Mouse (Mus musculus): ENCODE measurements around the gene Arap1.

The Arap1 gene

GRCm38 (mm10) chr7:101347767-101348270 is at the start of gene Arap1:
Gene Arap1, plus strand, starts transcription at chr7:101348067.
- peak; percentile 74 for DNase-seq (ENCODE audit: low spot score)

- DNase-seq (ENCODE audit: low spot score): no peak
Measured at GRCm38 (mm10) chr7:101298375-101298774, 49.5 kb upstream of the Arap1 start.

GRCm38 (mm10) chr7:101301361-101301880 is 46.4 kb upstream of the Arap1 start:
- DNase-seq (ENCODE audit: low spot score): peak; percentile 66

DNA sequence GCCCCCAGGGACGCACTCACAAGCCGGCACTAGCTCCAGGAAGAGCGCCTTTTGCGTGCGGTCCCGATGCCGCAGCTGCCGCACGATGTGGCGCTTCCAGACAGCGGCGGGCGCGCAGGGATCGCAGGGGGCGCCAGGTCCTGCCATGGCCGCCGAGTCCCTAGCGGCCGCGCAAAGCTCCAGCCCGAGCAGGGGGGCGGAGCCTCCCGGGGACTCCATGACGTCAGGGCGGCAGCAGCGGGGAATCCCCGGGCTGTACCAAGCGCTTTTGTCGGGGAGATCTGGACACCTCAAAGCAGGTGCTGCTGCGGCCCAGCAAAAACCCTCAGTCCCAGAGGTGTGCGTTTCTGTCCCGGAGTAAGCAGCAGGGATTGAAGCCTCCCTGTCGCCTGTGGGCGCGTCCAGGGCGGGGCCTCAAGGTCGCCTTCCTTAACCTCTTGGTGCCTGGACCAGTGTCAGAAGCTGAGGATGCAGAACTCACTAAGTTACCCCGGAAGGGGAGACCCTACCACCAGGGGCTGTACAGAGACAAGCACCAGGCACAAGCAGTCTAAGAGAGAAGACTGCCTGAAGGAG is 45.9 kb upstream of the Arap1 start, which contains the start of gene Atg16l2:
TSS of gene Atg16l2 (minus strand) at position 371 of the 576 bp plus-strand sequence.
- DNase-seq (ENCODE audit: low spot score): peak; percentile 91

DNA sequence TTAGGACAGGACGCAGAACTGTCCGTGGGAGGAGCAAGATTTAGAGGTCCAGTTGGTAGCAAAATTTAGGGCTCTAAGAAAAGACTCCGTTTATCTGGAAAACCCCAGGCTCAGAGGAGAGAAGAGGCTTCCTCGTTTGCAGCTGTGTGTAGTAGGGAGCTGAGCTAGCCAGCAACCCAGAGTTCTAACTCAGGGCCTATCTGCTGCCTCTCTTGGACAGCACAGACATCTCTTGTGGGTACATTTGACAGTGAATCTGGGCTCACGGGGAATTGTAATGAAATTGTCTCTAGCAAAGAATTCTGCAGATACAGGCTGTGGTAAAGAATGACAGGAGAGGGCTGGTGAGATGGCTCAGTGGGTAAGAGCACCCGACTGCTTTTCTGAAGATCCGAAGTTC is 45.2 kb upstream of the Arap1 start:
- no peak for DNase-seq (ENCODE audit: low spot score)

DNA sequence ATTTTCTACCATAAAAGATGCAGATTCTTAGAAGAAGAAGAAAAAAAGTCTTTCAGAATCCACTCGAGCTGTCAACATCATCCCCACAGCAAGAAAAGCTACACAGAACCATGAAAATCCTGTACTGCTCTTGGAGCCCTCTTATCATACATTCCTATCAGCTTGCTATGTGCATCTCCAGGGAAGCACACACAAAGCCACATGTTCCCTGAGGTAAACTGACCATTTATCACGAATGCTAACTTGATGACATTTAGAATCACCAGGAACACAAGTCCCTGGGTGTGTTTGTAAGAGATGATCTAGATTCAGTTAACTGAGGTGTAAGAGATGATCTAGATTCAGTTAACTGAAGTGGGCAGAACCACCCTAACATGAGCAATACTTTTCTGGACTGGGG is 41.0 kb upstream of the Arap1 start:
- DNase-seq (ENCODE audit: low spot score): no peak

GRCm38 (mm10) chr7:101309985-101310326 is 37.9 kb upstream of the Arap1 start:
- no peak for DNase-seq (ENCODE audit: low spot score)

DNA sequence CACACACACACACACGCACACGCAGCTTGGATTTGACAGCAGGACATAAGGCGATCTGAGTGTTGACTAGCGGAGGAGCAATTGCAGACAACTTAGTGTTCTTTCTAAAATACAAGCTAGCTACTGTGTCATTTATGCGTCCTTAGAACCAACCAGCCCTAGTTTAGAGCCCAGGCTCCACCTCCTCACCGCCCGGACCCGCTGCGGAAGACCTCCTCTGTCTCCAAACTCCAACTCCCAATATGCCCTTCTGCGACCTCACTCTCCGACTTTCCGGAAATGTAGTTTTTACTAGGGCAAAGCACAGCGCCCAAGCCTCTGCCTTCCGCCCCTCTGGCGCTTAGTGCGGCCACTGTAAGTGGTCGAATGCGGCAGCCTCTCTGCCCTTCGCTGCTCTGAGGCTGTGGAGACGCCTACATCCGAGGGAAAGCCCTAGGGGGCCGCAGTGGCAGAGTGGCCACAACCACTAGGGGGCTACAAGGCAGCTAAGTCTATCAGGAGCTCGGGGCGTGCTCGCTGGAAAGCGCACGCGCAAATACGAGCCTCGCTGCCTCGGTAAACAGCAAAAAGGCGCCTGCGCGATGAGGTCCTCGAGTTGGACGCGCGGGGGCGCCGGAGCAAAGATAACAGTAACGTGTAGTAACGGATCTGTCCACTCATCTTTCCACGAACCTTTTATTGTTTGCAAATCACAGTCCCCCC is 37.4 kb upstream of the Arap1 start:
- peak; percentile 97 for DNase-seq (ENCODE audit: low spot score)

GRCm38 (mm10) chr7:101311061-101311460 is 36.8 kb upstream of the Arap1 start:
- DNase-seq (ENCODE audit: low spot score): no peak

DNA sequence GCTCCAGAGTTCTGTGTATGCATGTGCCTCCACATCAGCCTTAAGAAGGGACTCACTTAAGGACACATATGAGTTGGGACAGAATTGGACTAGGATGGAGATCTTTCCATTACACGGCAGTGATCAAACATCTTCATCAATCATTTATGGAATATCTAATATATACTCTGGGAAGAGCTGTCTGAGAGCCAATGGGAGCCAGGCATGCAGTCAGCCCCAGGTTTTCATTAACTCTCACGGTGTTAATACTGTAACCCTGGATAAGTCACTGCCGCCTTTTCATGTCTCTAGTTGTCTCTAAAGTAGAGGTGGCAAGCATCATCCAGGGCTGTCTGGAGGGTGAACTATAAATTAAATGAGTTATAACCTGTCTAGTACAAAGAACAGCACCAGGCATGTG is 34.8 kb upstream of the Arap1 start:
- no peak for DNase-seq (ENCODE audit: low spot score)

DNA sequence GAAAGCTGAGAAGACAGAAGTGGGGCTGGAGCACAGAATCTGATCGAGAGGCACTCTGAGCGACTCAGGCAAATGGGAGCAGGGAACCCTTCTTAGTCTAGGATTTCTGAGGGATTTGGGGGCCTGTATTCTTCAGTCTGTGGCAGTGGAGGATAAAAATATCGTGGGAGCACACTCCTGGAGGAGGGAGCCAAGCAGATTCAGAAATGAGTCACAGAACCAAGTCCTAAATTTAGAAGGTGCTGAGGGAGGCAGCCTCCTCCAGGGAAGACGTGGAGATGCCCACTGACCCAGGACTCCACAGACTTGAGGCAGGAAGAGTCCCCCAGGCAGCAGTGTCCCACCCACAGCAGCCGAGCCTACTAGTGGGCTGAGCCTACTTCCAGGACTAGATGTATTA is 33.5 kb upstream of the Arap1 start:
- no peak for DNase-seq (ENCODE audit: low spot score)

- DNase-seq (ENCODE audit: low spot score): no peak
Measured at GRCm38 (mm10) chr7:101315699-101316098, 32.2 kb upstream of the Arap1 start.

GRCm38 (mm10) chr7:101316591-101317001 is 31.3 kb upstream of the Arap1 start:
- no peak for DNase-seq (ENCODE audit: low spot score)

DNA sequence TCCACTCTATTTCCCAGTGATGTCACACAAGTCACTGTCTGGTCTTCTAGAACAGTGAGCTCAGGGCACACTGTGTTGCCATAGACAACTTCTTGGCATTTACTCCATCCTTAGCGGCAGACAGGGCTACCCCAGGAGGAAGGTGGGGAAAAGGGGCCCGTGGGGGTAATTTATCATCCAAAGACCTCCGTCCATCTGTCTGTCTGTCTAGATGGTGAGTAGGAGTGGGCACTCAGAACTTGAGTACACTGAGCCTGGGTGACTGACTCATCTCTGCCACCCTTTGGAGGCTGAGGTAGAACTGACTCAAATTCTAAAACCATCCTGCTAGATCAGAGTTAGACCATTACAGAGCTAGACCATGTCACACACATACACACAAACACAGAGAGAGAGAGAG is 30.9 kb upstream of the Arap1 start, which contains the start of gene Stard10:
TSS of gene Stard10 (plus strand) at position 73 of the 400 bp plus-strand sequence.
- no peak for DNase-seq (ENCODE audit: low spot score)

- DNase-seq (ENCODE audit: low spot score): no peak
Measured at GRCm38 (mm10) chr7:101318848-101319247, 29.0 kb upstream of the Arap1 start.

- no peak for DNase-seq (ENCODE audit: low spot score)
Measured at GRCm38 (mm10) chr7:101319796-101320195, 28.1 kb upstream of the Arap1 start.

DNA sequence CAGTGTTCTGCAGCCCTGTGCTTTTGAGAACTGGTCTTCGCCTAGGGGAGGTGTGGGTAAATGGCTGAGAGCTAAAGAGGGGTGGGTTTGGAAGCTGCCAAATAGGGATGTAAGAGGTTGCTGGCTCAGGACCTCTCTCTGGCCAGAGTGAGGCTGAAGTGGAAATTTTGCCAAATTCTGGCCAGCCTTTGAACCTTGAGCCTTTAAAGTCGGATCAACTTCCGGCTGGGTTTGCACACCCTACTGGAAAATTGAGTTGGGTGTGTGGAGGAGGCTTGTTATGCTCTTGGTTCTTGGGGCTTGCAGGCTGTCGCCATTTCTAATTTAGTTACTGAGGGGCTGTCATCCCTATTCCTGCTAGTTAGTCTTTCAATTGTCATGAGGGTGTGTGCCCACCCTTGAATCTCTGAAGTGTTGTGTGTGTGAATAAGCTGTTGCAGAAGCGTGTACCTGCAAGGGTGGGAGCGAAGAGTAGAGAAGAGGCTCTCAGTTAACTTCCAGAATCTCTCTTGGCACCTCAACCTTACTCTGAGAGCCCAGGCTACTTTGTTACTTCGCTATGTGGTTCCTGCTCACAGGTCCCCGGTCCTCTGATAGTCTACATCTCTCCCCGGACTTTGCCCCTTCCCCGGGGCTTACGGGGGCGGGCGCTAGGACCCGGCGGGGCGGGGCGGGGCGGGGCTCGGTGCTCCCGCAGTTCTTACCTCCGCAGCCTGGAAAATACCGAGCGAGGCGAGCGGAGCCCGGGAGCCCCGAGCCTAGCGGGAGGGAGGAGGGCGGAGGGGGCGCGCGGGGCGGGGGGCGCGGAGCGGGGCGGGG is 27.3 kb upstream of the Arap1 start:
- peak; percentile 44 for DNase-seq (ENCODE audit: low spot score)

GRCm38 (mm10) chr7:101321218-101321827 is 26.5 kb upstream of the Arap1 start:
- peak; percentile 78 for DNase-seq (ENCODE audit: low spot score)

DNA sequence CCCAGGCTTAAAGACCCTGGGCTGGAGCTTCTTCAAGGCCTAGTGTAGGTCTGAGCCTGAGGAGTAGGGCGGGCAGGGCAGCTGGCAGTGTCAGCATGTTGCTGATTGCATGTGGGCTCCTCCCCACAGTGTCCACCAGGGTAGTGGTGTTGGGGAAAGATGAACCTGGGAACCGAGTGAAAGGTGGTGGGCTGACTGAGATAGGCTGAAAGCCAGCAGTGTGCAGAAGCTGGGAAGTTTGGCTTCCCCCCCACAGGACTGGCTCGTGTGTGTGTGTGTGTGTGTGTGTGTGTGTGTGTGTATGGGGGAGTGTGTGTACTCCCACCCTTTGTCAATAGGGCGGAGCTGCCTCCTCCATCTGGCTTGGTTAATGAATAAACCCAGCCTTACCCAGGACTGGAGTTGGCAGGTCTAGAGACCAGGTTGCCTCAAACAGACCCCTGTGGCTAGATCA is 24.7 kb upstream of the Arap1 start:
- peak; percentile 40 for DNase-seq (ENCODE audit: low spot score)

GRCm38 (mm10) chr7:101324142-101324962 is 23.5 kb upstream of the Arap1 start:
- peak; percentile 53 for DNase-seq (ENCODE audit: low spot score)

- DNase-seq (ENCODE audit: low spot score): no peak
Measured at GRCm38 (mm10) chr7:101326006-101326405, 21.9 kb upstream of the Arap1 start.
